Mouse (Mus musculus) embryonic facial prominence, embryonic 14.5 days (tissue): ENCODE measurements around the gene Zc3h18. TPM values are rescaled to one million over a fixed set of nuclear protein-coding genes. Genes with fewer than 3 reads are reported as not detected.

Experiments used
- ATAC-seq: fragments of 200-750 bp; cut with Nextera tagmentation; 2 replicates; pipeline ENCODE4 v1.8.0; 2017; ENCODE audit warnings: low read depth, moderate number of reproducible peaks, moderate TSS enrichment
- DNase-seq: peaks from one replicate; pipeline ENCODE4 v3.0.0-alpha.2; 2015; ENCODE audit warnings: low spot score
- H3K27ac ChIP-seq: fragments of 300-500 bp; sonication (generic); replicated peaks from 2 replicates; pipeline ENCODE4 v1.5.1; 2014; ENCODE audit warnings: low read depth, mild to moderate bottlenecking, low read length, moderate library complexity
- H3K27me3 ChIP-seq: fragments of 300-500 bp; sonication (generic); replicated peaks from 2 replicates; pipeline ENCODE4 v1.6.1; 2014; ENCODE audit warnings: low read length; ENCODE audit not compliant: control insufficient read depth, insufficient read depth
- H3K36me3 ChIP-seq: fragments of 300-500 bp; sonication (generic); 2 replicates; pipeline ENCODE4 v1.6.1; 2014; ENCODE audit warnings: low read length, mixed read lengths; ENCODE audit not compliant: control insufficient read depth, insufficient read depth
- H3K4me1 ChIP-seq: fragments of 300-500 bp; sonication (generic); 2 replicates; pipeline ENCODE4 v1.6.1; 2014; ENCODE audit warnings: antibody characterized with exemption, low read length; ENCODE audit not compliant: control insufficient read depth, insufficient read depth
- H3K4me2 ChIP-seq: fragments of 300-500 bp; sonication (generic); 2 replicates; pipeline ENCODE4 v1.6.1; 2014; ENCODE audit warnings: low read depth, mild to moderate bottlenecking, low read length, moderate library complexity, mixed read lengths
- H3K4me3 ChIP-seq: fragments of 300-500 bp; sonication (generic); 2 replicates; pipeline ENCODE4 v1.5.1; 2014; ENCODE audit warnings: low read depth, mild to moderate bottlenecking, low read length
- H3K9ac ChIP-seq: fragments of 300-500 bp; sonication (generic); 2 replicates; pipeline ENCODE4 v1.6.1; 2014; ENCODE audit warnings: low read depth, mild to moderate bottlenecking, low read length, moderate library complexity, mixed read lengths
- H3K9me3 ChIP-seq: fragments of 300-500 bp; sonication (generic); 2 replicates; pipeline ENCODE4 v1.6.1; 2016; ENCODE audit warnings: low read length; ENCODE audit not compliant: control insufficient read depth
- WGBS: fragments of 180-500 bp; shearing (Covaris S2); extraction: QIAGEN DNeasy Blood & Tissue Kit; methylation state at CpG from one replicate; pipeline ENCODE4 v1.1.7; 2014; 5-methylcytosine and 5-hydroxymethylcytosine counted together
- polyA plus RNA-seq: library from polyadenylated mRNA; unstranded; fragments of >200 nt; fragmentation: Nextera tagmentation; extraction: Ambion mirVana; gene quantifications from 2 replicates; pipeline ENCODE4 v1.2.1, GENCODE M21; 2014

Gene Zc3h18
- polyA plus RNA-seq, 1 experiment from 2014 or later = 30.9 TPM

GRCm38 (mm10) chr8:122457171-122457570, 80.8 kb downstream of the Zc3h18 start:
- Histone ChIP-seq H3K27me3 (peaks cover 26% of the 10 kb centered on the region), H3K9ac (no peak overlapping the region), H3K4me3 (no peak overlapping the region), H3K36me3 (no peaks in the 10 kb centered on the region), H3K4me2 (no peak overlapping the region), H3K9me3 (no peaks in the 10 kb centered on the region), H3K27ac (no peak overlapping the region), H3K4me1 (0 out of 2 replicates have a peak, but pooled peaks cover 5% of the 10 kb centered on the region)
- no peak for DNase-seq
- WGBS = 72% methylated on average over 11 of the region's 11 CpGs
- no peak for ATAC-seq

- Histone ChIP-seq H3K27ac (no peak overlapping the region), H3K27me3 (peaks cover 26% of the 10 kb centered on the region), H3K9me3 (no peaks in the 10 kb centered on the region), H3K4me1 (peaks cover 5% of the 10 kb centered on the region; the same call in 1 of the 2 replicates), H3K36me3 (no peaks in the 10 kb centered on the region), H3K9ac (no peak overlapping the region), H3K4me3 (no peak overlapping the region), H3K4me2 (0 out of 2 replicates have a peak overlapping the region, but pooled peaks have one; percentile 57)
- ATAC-seq (no peak), DNase-seq (no peak)
- 49% methylated on average over 6 of the region's 6 CpGs for WGBS
Observed at GRCm38 (mm10) chr8:122459218-122459900, 83.0 kb downstream of the Zc3h18 start.

GRCm38 (mm10) chr8:122459990-122460389, 83.6 kb downstream of the Zc3h18 start:
- H3K27me3 ChIP-seq = peaks cover 26% of the 10 kb centered on the region
- 27% methylated on average over 6 of the region's 7 CpGs for WGBS
- H3K4me2 ChIP-seq = peak overlapping the region; percentile 57
- DNase-seq (no peak), ATAC-seq (no peak)
- peak overlapping the region; percentile 40; the same call in 1 of the 2 replicates for H3K9ac ChIP-seq
- peaks cover 5% of the 10 kb centered on the region; the same call in 1 of the 2 replicates for H3K4me1 ChIP-seq
- H3K4me3 ChIP-seq = peak overlapping the region; percentile 33
- H3K9me3 ChIP-seq = no peaks in the 10 kb centered on the region
- peaks cover under 1% of the 10 kb centered on the region; the same call in 1 of the 2 replicates for H3K36me3 ChIP-seq
- H3K27ac ChIP-seq = no peak overlapping the region

- no peaks in the 10 kb centered on the region for H3K9me3 ChIP-seq
- DNase-seq (peak; percentile 73), ATAC-seq (peak; percentile 91)
- no peak within 1 kb of the TSS for H3K27ac ChIP-seq
- H3K4me1 ChIP-seq = peaks cover 5% of the 10 kb centered on the region; the same call in 1 of the 2 replicates
- H3K36me3 ChIP-seq = peaks cover 9% of the 10 kb centered on the region
- 4% methylated on average over 40 of the region's 56 CpGs for WGBS
- peaks cover 26% of the 10 kb centered on the region for H3K27me3 ChIP-seq
- peak within 1 kb of the TSS; percentile 40; the same call in 1 of the 2 replicates for H3K9ac ChIP-seq
- peak within 1 kb of the TSS; percentile 33 for H3K4me3 ChIP-seq
- H3K4me2 ChIP-seq = peak within 1 kb of the TSS; percentile 57
Observed at GRCm38 (mm10) chr8:122460524-122461472, 84.4 kb downstream of the Zc3h18 start, which contains the start of gene Snai3. Gene Snai3 (minus strand): TSS chr8:122460733.

GRCm38 (mm10) chr8:122461473-122462148, 85.2 kb downstream of the Zc3h18 start:
- 46% methylated on average over 11 of the region's 11 CpGs for WGBS
- ATAC-seq (0 out of 2 replicates have a peak, but pooled peaks have one; percentile 13), DNase-seq (peak; percentile 61)
- Histone ChIP-seq H3K27me3 (peaks cover 26% of the 10 kb centered on the region), H3K36me3 (peaks cover 12% of the 10 kb centered on the region), H3K27ac (no peak overlapping the region), H3K9ac (no peak overlapping the region), H3K4me1 (peaks cover 5% of the 10 kb centered on the region; the same call in 1 of the 2 replicates), H3K9me3 (no peaks in the 10 kb centered on the region), H3K4me2 (no peak overlapping the region), H3K4me3 (no peak overlapping the region)

- H3K9ac ChIP-seq = no peak overlapping the region
- no peaks in the 10 kb centered on the region for H3K9me3 ChIP-seq
- ATAC-seq (no peak), DNase-seq (no peak)
- no peak overlapping the region for H3K4me2 ChIP-seq
- peaks cover 21% of the 10 kb centered on the region for H3K36me3 ChIP-seq
- no peak overlapping the region for H3K27ac ChIP-seq
- H3K4me1 ChIP-seq = peaks cover 5% of the 10 kb centered on the region; the same call in 1 of the 2 replicates
- H3K4me3 ChIP-seq = no peak overlapping the region
- H3K27me3 ChIP-seq = peaks cover 26% of the 10 kb centered on the region
- WGBS = 65% methylated on average over 8 of the region's 8 CpGs
Observed at GRCm38 (mm10) chr8:122462510-122462909, 86.1 kb downstream of the Zc3h18 start.

GRCm38 (mm10) chr8:122463651-122464640, 87.5 kb downstream of the Zc3h18 start:
- DNase-seq = no peak
- no peaks in the 10 kb centered on the region for H3K9me3 ChIP-seq
- WGBS = 36% methylated on average over 12 of the region's 12 CpGs
- no peak overlapping the region for H3K9ac ChIP-seq
- no peak overlapping the region for H3K4me2 ChIP-seq
- no peak for ATAC-seq
- peaks cover 26% of the 10 kb centered on the region for H3K27me3 ChIP-seq
- H3K27ac ChIP-seq = no peak overlapping the region
- no peak overlapping the region for H3K4me3 ChIP-seq
- peaks cover 5% of the 10 kb centered on the region; the same call in 1 of the 2 replicates for H3K4me1 ChIP-seq
- H3K36me3 ChIP-seq = peaks cover 32% of the 10 kb centered on the region
